Comparison of ENCODE assay signal across 8 mouse cellular contexts in genomic region chr2:28534436-28535262, GRCm38 (mm10). TPM values are rescaled to one million over a fixed set of nuclear protein-coding genes. Genes with fewer than 3 reads are reported as not detected.
DNase-seq lines count a peak whose midpoint lies in the region; ATAC-seq and TF ChIP-seq lines count a peak whose summit lies in the region.

No protein-coding gene starts in this region.

- H3K36me3 ChIP-seq in heart, embryonic 12.5 days: no peaks in the 10 kb centered on the region

- no peak for TF ChIP-seq CTCF in cortical plate, adult 2 months (IDR thresholded peaks at IDR 0.05; ENCODE audit: extremely low read depth, insufficient read depth, low read length)

- peak overlapping the region; percentile 91 for H3K9ac ChIP-seq in heart, embryonic 12.5 days

- peaks cover 31% of the 10 kb centered on the region for H3K4me1 ChIP-seq in cortical plate, adult 2 months (ENCODE audit: control insufficient read depth, insufficient read depth, low read length)
- H3K4me1 ChIP-seq in heart, embryonic 12.5 days (replicated peaks): peaks cover 71% of the 10 kb centered on the region

- DNase-seq in Muller cell, postnatal 12 days (ENCODE audit: inconsistent ontology term): peak; percentile 73
- peak; percentile 70 to 81 for DNase-seq in kidney, postnatal 25 days
- peak; percentile 59 for DNase-seq in mesoderm, embryonic 11.5 days (ENCODE audit: low read depth, low spot score)
- no peak for DNase-seq in spleen, adult 12 weeks (ENCODE audit: low spot score)
- no peak for DNase-seq in thymus, postnatal 14 days
- DNase-seq in testis, postnatal 10 days (ENCODE audit: low spot score): no peak

- peak overlapping the region; percentile 87 for H3K4me2 ChIP-seq in heart, embryonic 12.5 days

- TF ChIP-seq POLR2A in cortical plate, adult 2 months (IDR thresholded peaks at IDR 0.05; ENCODE audit: extremely low read depth, insufficient read depth, low read length): no peak

- no peaks in the 10 kb centered on the region for H3K27me3 ChIP-seq in heart, embryonic 12.5 days (replicated peaks)

- ATAC-seq in heart, embryonic 12.5 days (ENCODE audit: insufficient number of reproducible peaks, low FRiP score): peak; percentile 29

- no peaks in the 10 kb centered on the region for H3K9me3 ChIP-seq in heart, embryonic 12.5 days (replicated peaks)

- H3K4me3 ChIP-seq in cortical plate, adult 2 months (ENCODE audit: insufficient read depth, low read length): peak overlapping the region; percentile 91
- peak overlapping the region; percentile 83 for H3K4me3 ChIP-seq in heart, embryonic 12.5 days

- H3K27ac ChIP-seq in cortical plate, adult 2 months (ENCODE audit: insufficient read depth, low read length): peak overlapping the region; percentile 93
- H3K27ac ChIP-seq in heart, embryonic 12.5 days (ENCODE audit: poor library complexity, severe bottlenecking): peak overlapping the region; percentile 79

- 36% methylated on average over 11 of the region's 11 CpGs for WGBS in heart, embryonic 12.5 days

RNA-seq across cellular contexts. Expression of gene Ralgds, which starts 21.7 kb away (rescaled TPM):
- polyA plus RNA-seq in cortical plate, adult 2 months (2012; rRNA removed): 107 and 112 TPM in 2 replicates
- polyA plus RNA-seq in heart, embryonic 12.5 days (2016; fragmentation: Nextera tagmentation; extraction: Ambion mirVana): 21.1 and 22.1 TPM in 2 replicates

RNA-seq across cellular contexts. Expression of gene Cel, which starts 28.6 kb away (rescaled TPM):
- polyA plus RNA-seq in cortical plate, adult 2 months (2012; rRNA removed): 0.06 and 0.08 TPM in 2 replicates
- not detected in 2 replicates for polyA plus RNA-seq in heart, embryonic 12.5 days (2016; fragmentation: Nextera tagmentation; extraction: Ambion mirVana)

RNA-seq across cellular contexts. Expression of gene Gm10134, which starts 28.8 kb away (rescaled TPM):
- 0.79 TPM in 1 of 2 replicates, not detected in the other for polyA plus RNA-seq in cortical plate, adult 2 months (2012; rRNA removed)
- polyA plus RNA-seq in heart, embryonic 12.5 days (2016; fragmentation: Nextera tagmentation; extraction: Ambion mirVana): 0.82 TPM in 1 of 2 replicates, not detected in the other

RNA-seq across cellular contexts. Expression of gene Gbgt1, which starts 38.0 kb away (rescaled TPM):
- polyA plus RNA-seq in cortical plate, adult 2 months (2012; rRNA removed): 1.8 and 2.0 TPM in 2 replicates
- polyA plus RNA-seq in heart, embryonic 12.5 days (2016; fragmentation: Nextera tagmentation; extraction: Ambion mirVana): 0.28 and 0.41 TPM in 2 replicates

RNA-seq across cellular contexts. Expression of gene Gtf3c5, which starts 48.9 kb away (rescaled TPM):
- polyA plus RNA-seq in cortical plate, adult 2 months (2012; rRNA removed): 20.7 and 23.3 TPM in 2 replicates
- polyA plus RNA-seq in heart, embryonic 12.5 days (2016; fragmentation: Nextera tagmentation; extraction: Ambion mirVana): 32.5 and 34.2 TPM in 2 replicates

Comparison
In these comparisons a context has a peak if more than half of its experiments do, and no peak if none do; other contexts are left out.
1. DNase-seq: peak in Muller cell, postnatal 12 days (single experiment), kidney, postnatal 25 days (2 of 2) and mesoderm, embryonic 11.5 days (single experiment); none in spleen, adult 12 weeks (single experiment), thymus, postnatal 14 days (single experiment) and testis, postnatal 10 days (single experiment).